Mouse (Mus musculus) MEL (cell line): Measurements from ENCODE around the gene Rbpms2. TPM values are rescaled to one million over a fixed set of nuclear protein-coding genes. Genes with fewer than 3 reads are reported as not detected.

Source experiments
- DNase-seq: peaks from one replicate; pipeline ENCODE4 v3.0.0; 2011; ENCODE audit warnings: low read depth, low spot score
- H3K27ac ChIP-seq: 2 replicates; pipeline ENCODE4 v1.5.1; 2012; ENCODE audit warnings: low read depth, mild to moderate bottlenecking, control low read depth, low read length, moderate library complexity; ENCODE audit not compliant: control insufficient read depth
- H3K27me3 ChIP-seq, 2 experiments: fragments of 150-350 bp in 1 of 2; sonication (generic) in 1 of 2; 2 replicates each; pipeline ENCODE4 v1.6.1; 2012; ENCODE audit warnings: low read length in 2 of 2, mild to moderate bottlenecking in 2 of 2, improper control_type of control experiment in 1 of 2, moderate library complexity in 1 of 2; ENCODE audit not compliant: insufficient read depth in 2 of 2, control insufficient read depth in 1 of 2
- H3K36me3 ChIP-seq, 2 experiments: 2 replicates each; pipeline ENCODE4 v1.6.1; 2012 to 2014; ENCODE audit warnings: low read length in 2 of 2, improper control_type of control experiment in 1 of 2, inconsistent platforms in 1 of 2, mild to moderate bottlenecking in 1 of 2; ENCODE audit not compliant: insufficient read depth in 2 of 2, control insufficient read depth in 1 of 2
- H3K4me1 ChIP-seq, 2 experiments: fragments of 150-350 bp in 1 of 2; sonication (generic) in 1 of 2; 2 replicates each; pipeline ENCODE4 v1.6.1; 2012; ENCODE audit warnings: low read length in 2 of 2, improper control_type of control experiment in 1 of 2, mild to moderate bottlenecking in 1 of 2; ENCODE audit not compliant: insufficient read depth in 2 of 2, control insufficient read depth in 1 of 2
- H3K4me3 ChIP-seq, 2 experiments: fragments of 150-350 bp in 1 of 2; sonication (generic) in 1 of 2; 2 replicates each; pipeline ENCODE4 v1.5.1; 2012; ENCODE audit warnings: low read depth in 2 of 2, low read length in 2 of 2, mild to moderate bottlenecking in 2 of 2, moderate library complexity in 2 of 2, control low read depth in 1 of 2, improper control_type of control experiment in 1 of 2; ENCODE audit not compliant: control insufficient read depth in 1 of 2, insufficient read depth in 1 of 2
- H3K79me2 ChIP-seq: 2 replicates; pipeline ENCODE4 v1.6.1; 2012; ENCODE audit warnings: mild to moderate bottlenecking, low read length, moderate library complexity; ENCODE audit not compliant: control insufficient read depth, poor library complexity, insufficient read depth
- H3K9ac ChIP-seq: 2 replicates; pipeline ENCODE4 v1.6.1; 2012; ENCODE audit warnings: low read depth, mild to moderate bottlenecking, control low read depth, low read length, moderate library complexity; ENCODE audit not compliant: control insufficient read depth, poor library complexity, severe bottlenecking
- H3K9me3 ChIP-seq: fragments of 150-350 bp; sonication (generic); replicated peaks from 2 replicates; pipeline ENCODE4 v1.6.1; 2012; ENCODE audit warnings: mild to moderate bottlenecking, low read length, improper control_type of control experiment, moderate library complexity; ENCODE audit not compliant: insufficient read depth
- BHLHE40 ChIP-seq: IDR thresholded peaks from 2 replicates; pipeline ENCODE4 v1.6.1; 2012; ENCODE audit warnings: low read depth, mild to moderate bottlenecking, inconsistent platforms, low read length, improper control_type of control experiment, borderline replicate concordance
- CHD1 ChIP-seq: IDR thresholded peaks from 2 replicates; pipeline ENCODE4 v1.6.1; 2012; ENCODE audit warnings: low read depth, mild to moderate bottlenecking, inconsistent platforms, low read length, improper control_type of control experiment
- CHD2 ChIP-seq: IDR thresholded peaks from 2 replicates; pipeline ENCODE4 v1.6.1; 2011; ENCODE audit warnings: low read length, improper control_type of control experiment
- E2F4 ChIP-seq: IDR thresholded peaks from 2 replicates; pipeline ENCODE4 v1.6.1; 2011; ENCODE audit warnings: low read depth, low read length, improper control_type of control experiment, borderline replicate concordance
- ETS1 ChIP-seq: IDR thresholded peaks from 2 replicates; pipeline ENCODE4 v1.6.1; 2012; ENCODE audit warnings: low read depth, mild to moderate bottlenecking, inconsistent platforms, low read length, improper control_type of control experiment, moderate library complexity
- GABPA ChIP-seq: IDR thresholded peaks from 2 replicates; pipeline ENCODE4 v1.6.1; 2012; ENCODE audit warnings: low read depth, mild to moderate bottlenecking, inconsistent platforms, low read length, improper control_type of control experiment, moderate library complexity
- JUND ChIP-seq: IDR thresholded peaks from 2 replicates; pipeline ENCODE4 v1.6.1; 2011; ENCODE audit warnings: low read depth, mild to moderate bottlenecking, improper control_type of control experiment, low read length
- KAT2A ChIP-seq: conservative IDR thresholded peaks from 2 replicates; pipeline ENCODE4 v1.6.1; 2012; ENCODE audit warnings: low read depth, low read length, improper control_type of control experiment, inconsistent platforms
- MAZ ChIP-seq: IDR thresholded peaks from 2 replicates; pipeline ENCODE4 v1.6.1; 2012; ENCODE audit warnings: low read depth, mild to moderate bottlenecking, inconsistent platforms, low read length, improper control_type of control experiment
- MYC ChIP-seq: IDR thresholded peaks from 2 replicates; pipeline ENCODE4 v1.6.1; 2011; ENCODE audit warnings: low read depth, mild to moderate bottlenecking, low read length, improper control_type of control experiment, moderate library complexity
- NRF1 ChIP-seq: IDR thresholded peaks from 2 replicates; pipeline ENCODE4 v1.6.1; 2014; ENCODE audit warnings: low read depth, mild to moderate bottlenecking, inconsistent platforms, low read length, improper control_type of control experiment, moderate library complexity; ENCODE audit not compliant: poor library complexity, insufficient read depth, severe bottlenecking
- UBTF ChIP-seq: IDR thresholded peaks from 2 replicates; pipeline ENCODE4 v1.6.1; 2012; ENCODE audit warnings: low read depth, mild to moderate bottlenecking, inconsistent platforms, low read length, improper control_type of control experiment, moderate library complexity, borderline replicate concordance; ENCODE audit not compliant: insufficient read depth
- USF1 ChIP-seq: IDR thresholded peaks from 2 replicates; pipeline ENCODE4 v1.6.1; 2014; ENCODE audit warnings: low read depth, mild to moderate bottlenecking, inconsistent platforms, low read length, improper control_type of control experiment, moderate library complexity
- ZKSCAN1 ChIP-seq: IDR thresholded peaks from 2 replicates; pipeline ENCODE4 v1.6.1; 2012; ENCODE audit warnings: low read depth, mild to moderate bottlenecking, inconsistent platforms, low read length, improper control_type of control experiment, moderate library complexity
- ZMIZ1 ChIP-seq: IDR thresholded peaks from 2 replicates; pipeline ENCODE4 v1.6.1; 2012; ENCODE audit warnings: low read depth, mild to moderate bottlenecking, inconsistent platforms, low read length, improper control_type of control experiment, moderate library complexity
- polyA plus RNA-seq, 2 experiments: library from polyadenylated mRNA; stranded (reverse) in 1 of 2; unstranded in 1 of 2; fragments of >175 nt in 1 of 2; fragments of >200 nt in 1 of 2; gene quantifications; 2 replicates each; pipeline versions ENCODE4 v1.2.1 to v1.2.4; 2012; ENCODE audit warnings: low replicate concordance in 2 of 2, low read depth in 1 of 2; ENCODE audit not compliant: insufficient read length in 2 of 2, insufficient read depth in 1 of 2, missing spikeins in 1 of 2
- total RNA-seq: library from RNA; depleted of rRNA; stranded (reverse); fragments of 300-350 nt; gene quantifications from 2 replicates; pipeline ENCODE4 v1.2.3, GENCODE M21; 2012

Gene Rbpms2
- total and polyA plus RNA-seq, 3 experiments, result 0.22 TPM; not detected in 2

DNA sequence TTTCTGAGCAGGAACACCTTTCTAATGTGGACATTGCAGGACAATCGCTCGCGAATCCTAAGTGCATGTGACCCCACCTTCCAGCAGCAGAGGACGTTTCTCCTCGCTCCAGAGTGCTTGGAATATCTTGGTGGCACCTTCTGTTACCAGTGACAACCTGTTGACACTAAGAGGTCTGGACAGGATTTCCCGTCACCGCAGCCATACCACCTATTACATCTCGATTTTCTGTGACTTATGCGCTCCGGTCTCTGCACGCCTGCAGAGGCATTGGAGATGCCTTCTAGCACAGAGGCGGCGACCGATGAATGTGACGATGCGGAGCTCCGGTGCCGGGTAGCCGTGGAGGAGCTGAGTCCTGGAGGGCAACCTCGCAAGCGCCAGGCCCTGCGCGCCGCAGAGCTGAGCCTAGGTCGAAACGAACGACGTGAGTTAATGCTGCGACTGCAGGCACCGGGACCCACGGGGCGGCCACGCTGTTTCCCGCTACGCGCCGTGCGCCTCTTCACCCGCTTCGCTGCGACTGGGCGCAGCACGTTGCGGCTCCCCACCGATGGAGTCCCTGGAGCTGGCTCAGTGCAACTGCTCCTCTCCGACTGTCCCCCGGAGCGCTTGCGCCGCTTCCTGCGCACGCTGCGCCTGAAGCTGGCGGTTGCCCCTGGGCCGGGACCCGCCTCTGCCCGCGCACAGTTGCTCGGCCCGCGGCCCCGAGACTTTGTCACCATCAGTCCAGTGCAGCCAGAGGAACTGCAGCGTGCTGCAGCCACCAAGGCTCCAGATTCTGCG, 41.7 kb upstream of the Rbpms2 start:
- peak; percentile 71 for DNase-seq
- H3K4me1 ChIP-seq, result peaks cover 2 to 8% of the 10 kb centered on the region in 2 experiments; a peak in 2 of 4 replicates
- H3K4me3 ChIP-seq, result peak overlapping the region; percentile 65 to 92
- TF ChIP-seq USF1 (peak; percentile 2; the same call in 1 of the 2 replicates), UBTF (peak; percentile 73; the same call in 1 of the 2 replicates), KAT2A (no peak), CHD1 (peak; percentile 73; the same call in 1 of the 2 replicates), MAZ (0 out of 2 replicates have a peak, but pooled peaks have one; percentile 35), JUND (no peak), GABPA (no peak), ZMIZ1 (no peak; the same call in 1 of the 2 replicates), NRF1 (peak; percentile 68), CHD2 (no peak), E2F4 (no peak)
- TF ChIP-seq, all 39 proteins: peak for 5
- Histone ChIP-seq H3K79me2 (peaks cover 24% of the 10 kb centered on the region), H3K36me3 (peaks cover 4 to 13% of the 10 kb centered on the region in 2 experiments; a peak in 3 of 4 replicates), H3K27ac (peak overlapping the region; percentile 68), H3K9ac (peak overlapping the region; percentile 67), H3K9me3 (no peaks in the 10 kb centered on the region), H3K27me3 (no peaks in the 10 kb centered on the region)

DNA sequence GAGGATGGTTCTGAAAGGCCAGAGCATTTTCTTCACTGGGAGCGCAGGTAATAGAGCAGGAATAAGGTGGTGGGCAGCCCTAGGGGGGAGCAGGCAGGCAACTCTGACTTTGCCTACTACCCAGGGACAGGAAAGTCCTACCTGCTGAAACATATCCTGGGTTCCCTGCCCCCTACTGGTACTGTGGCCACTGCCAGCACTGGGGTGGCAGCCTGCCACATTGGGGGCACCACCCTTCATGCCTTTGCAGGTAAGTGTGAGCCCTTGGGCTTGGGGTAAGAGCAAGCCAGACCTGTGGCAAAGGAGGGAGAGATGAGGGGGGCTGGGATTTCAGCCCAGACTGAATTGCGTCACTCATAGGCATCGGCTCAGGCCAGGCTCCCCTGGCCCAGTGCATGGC, 40.4 kb upstream of the Rbpms2 start:
- peaks cover 2 to 8% of the 10 kb centered on the region in 2 experiments; a peak in 2 of 4 replicates for H3K4me1 ChIP-seq
- peak overlapping the region; percentile 67 for H3K9ac ChIP-seq
- H3K27ac ChIP-seq, result no peak overlapping the region
- TF ChIP-seq BHLHE40, result no peak
- no peak for TF ChIP-seq ETS1
- TF ChIP-seq JUND, result no peak
- no peak for TF ChIP-seq MYC
- TF ChIP-seq ZKSCAN1, result no peak
- H3K79me2 ChIP-seq, result peaks cover 24% of the 10 kb centered on the region
- H3K27me3 ChIP-seq, result no peaks in the 10 kb centered on the region
- no peak for DNase-seq
- H3K36me3 ChIP-seq, result peaks cover 5 to 11% of the 10 kb centered on the region in 2 experiments
- H3K9me3 ChIP-seq, result no peaks in the 10 kb centered on the region
- H3K4me3 ChIP-seq, result peak overlapping the region; percentile 6 to 65; a peak in 3 of 4 replicates
